Mouse (Mus musculus): ENCODE results near the gene Stac. TPM values are rescaled to one million over a fixed set of nuclear protein-coding genes. Genes with fewer than 3 reads are reported as not detected.

Stac gene
- polyA plus RNA-seq, 1 experiment from 2014 or later: 0.14 TPM

GRCm38 (mm10) chr9:111700101-111700500 is 10.0 kb upstream of the Stac start:
- H3K4me1 ChIP-seq (replicated peaks; ENCODE audit: control insufficient read depth, insufficient read depth, low read length): no peaks in the 10 kb centered on the region
- no peak overlapping the region for H3K27ac ChIP-seq (ENCODE audit: low read depth, low read length)
- no peak overlapping the region for H3K4me3 ChIP-seq (ENCODE audit: low read depth, low read length)
- no peak for ATAC-seq (ENCODE audit: low FRiP score)
- no peaks in the 10 kb centered on the region for H3K9me3 ChIP-seq (ENCODE audit: control insufficient read depth, low read length)
- no peaks in the 10 kb centered on the region for H3K27me3 ChIP-seq (ENCODE audit: control insufficient read depth, insufficient read depth, low read length)
- no peak overlapping the region for H3K9ac ChIP-seq (ENCODE audit: low read depth, low read length)
- no peak overlapping the region for H3K4me2 ChIP-seq (replicated peaks; ENCODE audit: low read depth, low read length)
- no peak for DNase-seq (ENCODE audit: low spot score)
- WGBS: 54% methylated on average over 2 of the region's 2 CpGs
- no peaks in the 10 kb centered on the region for H3K36me3 ChIP-seq (ENCODE audit: control insufficient read depth, insufficient read depth, low read length)

DNA sequence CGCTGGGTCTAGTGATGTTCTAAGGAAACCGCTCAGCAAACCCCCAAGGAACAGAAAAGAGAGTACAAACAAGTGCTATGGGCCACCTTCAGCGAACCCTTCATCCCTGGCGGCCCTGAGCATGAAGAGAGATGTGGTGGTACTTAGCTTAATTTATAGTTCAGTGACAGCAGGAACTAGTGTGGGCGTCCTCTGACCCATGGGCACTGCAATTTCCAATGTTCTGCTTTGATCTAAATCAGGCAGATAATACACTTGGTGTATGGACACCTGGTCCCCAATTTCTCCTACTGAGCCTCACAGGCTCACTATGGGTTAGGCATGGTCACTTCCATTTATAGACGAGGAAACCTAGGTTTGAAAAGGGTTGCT is 322 bp upstream of the Stac start:
- H3K4me3 ChIP-seq (ENCODE audit: low read depth, low read length): peak overlapping the region; percentile 49
- H3K27ac ChIP-seq (ENCODE audit: low read depth, low read length): no peak overlapping the region
- peak overlapping the region; percentile 53 for H3K9ac ChIP-seq (ENCODE audit: low read depth, low read length)
- WGBS: 14% methylated on average over 6 of the region's 6 CpGs
- no peaks in the 10 kb centered on the region for H3K4me1 ChIP-seq (replicated peaks; ENCODE audit: control insufficient read depth, insufficient read depth, low read length)
- H3K27me3 ChIP-seq (ENCODE audit: control insufficient read depth, insufficient read depth, low read length): peaks cover 14% of the 10 kb centered on the region
- no peaks in the 10 kb centered on the region for H3K9me3 ChIP-seq (ENCODE audit: control insufficient read depth, low read length)
- no peak; the same call in 1 of the 2 replicates for ATAC-seq (ENCODE audit: low FRiP score)
- H3K36me3 ChIP-seq (ENCODE audit: control insufficient read depth, insufficient read depth, low read length): no peaks in the 10 kb centered on the region
- no peak for DNase-seq (ENCODE audit: low spot score)
- H3K4me2 ChIP-seq (replicated peaks; ENCODE audit: low read depth, low read length): peak overlapping the region; percentile 99

GRCm38 (mm10) chr9:111689146-111689545 is 1.0 kb downstream of the Stac start:
- peaks cover 14% of the 10 kb centered on the region for H3K27me3 ChIP-seq (ENCODE audit: control insufficient read depth, insufficient read depth, low read length)
- WGBS: 88% methylated on average over 11 of the region's 11 CpGs
- no peak overlapping the region for H3K4me2 ChIP-seq (replicated peaks; ENCODE audit: low read depth, low read length)
- DNase-seq (ENCODE audit: low spot score): no peak
- H3K4me1 ChIP-seq (replicated peaks; ENCODE audit: control insufficient read depth, insufficient read depth, low read length): no peaks in the 10 kb centered on the region
- no peak overlapping the region for H3K4me3 ChIP-seq (ENCODE audit: low read depth, low read length)
- H3K36me3 ChIP-seq (ENCODE audit: control insufficient read depth, insufficient read depth, low read length): no peaks in the 10 kb centered on the region
- ATAC-seq (ENCODE audit: low FRiP score): no peak
- H3K9me3 ChIP-seq (ENCODE audit: control insufficient read depth, low read length): no peaks in the 10 kb centered on the region
- no peak overlapping the region for H3K27ac ChIP-seq (ENCODE audit: low read depth, low read length)
- no peak overlapping the region for H3K9ac ChIP-seq (ENCODE audit: low read depth, low read length)

GRCm38 (mm10) chr9:111684170-111684569 is 6.0 kb downstream of the Stac start:
- Histone ChIP-seq H3K9me3 (ENCODE audit: control insufficient read depth, low read length) (no peaks in the 10 kb centered on the region), H3K36me3 (ENCODE audit: control insufficient read depth, insufficient read depth, low read length) (no peaks in the 10 kb centered on the region), H3K4me3 (ENCODE audit: low read depth, low read length) (no peak overlapping the region), H3K9ac (ENCODE audit: low read depth, low read length) (no peak overlapping the region), H3K27ac (ENCODE audit: low read depth, low read length) (no peak overlapping the region), H3K4me2 (replicated peaks; ENCODE audit: low read depth, low read length) (no peak overlapping the region), H3K4me1 (replicated peaks; ENCODE audit: control insufficient read depth, insufficient read depth, low read length) (no peaks in the 10 kb centered on the region), H3K27me3 (ENCODE audit: control insufficient read depth, insufficient read depth, low read length) (peaks cover 7% of the 10 kb centered on the region)
- ATAC-seq (ENCODE audit: low FRiP score): no peak
- DNase-seq (ENCODE audit: low spot score): no peak
- WGBS: 94% methylated on average over 2 of the region's 2 CpGs

GRCm38 (mm10) chr9:111679516-111679915 is 10.6 kb downstream of the Stac start:
- Histone ChIP-seq H3K36me3 (ENCODE audit: control insufficient read depth, insufficient read depth, low read length) (no peaks in the 10 kb centered on the region), H3K27ac (ENCODE audit: low read depth, low read length) (no peak overlapping the region), H3K4me1 (replicated peaks; ENCODE audit: control insufficient read depth, insufficient read depth, low read length) (no peaks in the 10 kb centered on the region), H3K9me3 (ENCODE audit: control insufficient read depth, low read length) (no peaks in the 10 kb centered on the region), H3K27me3 (ENCODE audit: control insufficient read depth, insufficient read depth, low read length) (no peaks in the 10 kb centered on the region), H3K4me3 (ENCODE audit: low read depth, low read length) (no peak overlapping the region), H3K9ac (ENCODE audit: low read depth, low read length) (no peak overlapping the region), H3K4me2 (replicated peaks; ENCODE audit: low read depth, low read length) (no peak overlapping the region)
- DNase-seq (ENCODE audit: low spot score) (no peak), ATAC-seq (ENCODE audit: low FRiP score) (no peak)
- WGBS: 67% methylated on average over 2 of the region's 2 CpGs

GRCm38 (mm10) chr9:111669816-111670215 is 20.3 kb downstream of the Stac start:
- no peak overlapping the region for H3K9ac ChIP-seq (ENCODE audit: low read depth, low read length)
- no peak overlapping the region for H3K4me2 ChIP-seq (replicated peaks; ENCODE audit: low read depth, low read length)
- no peaks in the 10 kb centered on the region for H3K27me3 ChIP-seq (ENCODE audit: control insufficient read depth, insufficient read depth, low read length)
- no peak overlapping the region for H3K27ac ChIP-seq (ENCODE audit: low read depth, low read length)
- H3K4me1 ChIP-seq (replicated peaks; ENCODE audit: control insufficient read depth, insufficient read depth, low read length): no peaks in the 10 kb centered on the region
- H3K4me3 ChIP-seq (ENCODE audit: low read depth, low read length): no peak overlapping the region
- DNase-seq (ENCODE audit: low spot score): no peak
- ATAC-seq (ENCODE audit: low FRiP score): no peak
- no peaks in the 10 kb centered on the region for H3K9me3 ChIP-seq (ENCODE audit: control insufficient read depth, low read length)
- 88% methylated on average over 6 of the region's 6 CpGs for WGBS
- no peaks in the 10 kb centered on the region for H3K36me3 ChIP-seq (ENCODE audit: control insufficient read depth, insufficient read depth, low read length)

- Histone ChIP-seq H3K36me3 (ENCODE audit: control insufficient read depth, insufficient read depth, low read length) (no peaks in the 10 kb centered on the region), H3K27ac (ENCODE audit: low read depth, low read length) (no peak overlapping the region), H3K4me1 (replicated peaks; ENCODE audit: control insufficient read depth, insufficient read depth, low read length) (no peaks in the 10 kb centered on the region), H3K9ac (ENCODE audit: low read depth, low read length) (no peak overlapping the region), H3K9me3 (ENCODE audit: control insufficient read depth, low read length) (no peaks in the 10 kb centered on the region), H3K4me2 (replicated peaks; ENCODE audit: low read depth, low read length) (no peak overlapping the region), H3K4me3 (ENCODE audit: low read depth, low read length) (no peak overlapping the region), H3K27me3 (ENCODE audit: control insufficient read depth, insufficient read depth, low read length) (no peaks in the 10 kb centered on the region)
- WGBS: 87% methylated on average over 4 of the region's 4 CpGs
- ATAC-seq (ENCODE audit: low FRiP score) (no peak), DNase-seq (ENCODE audit: low spot score) (no peak)
Observed at GRCm38 (mm10) chr9:111655066-111655465, 35.1 kb downstream of the Stac start.

DNA sequence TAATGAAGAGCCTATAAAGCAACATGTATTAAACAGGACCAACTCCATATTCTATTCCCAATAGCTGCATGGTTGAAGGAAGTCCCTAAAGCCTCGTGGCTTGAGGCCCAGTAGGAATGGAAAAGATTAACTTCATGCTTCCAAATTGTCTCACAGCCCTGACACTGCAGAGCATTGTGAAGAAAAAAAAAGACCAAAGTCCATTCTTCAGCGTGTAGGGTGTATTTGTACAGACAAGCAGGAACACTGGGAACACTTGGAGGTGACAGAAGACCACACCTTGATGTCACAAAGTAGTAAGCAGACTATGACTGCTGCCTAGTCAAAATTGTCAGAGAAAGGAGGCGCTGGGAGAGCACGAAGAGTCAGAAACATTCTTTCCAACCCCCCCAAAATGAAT is 45.9 kb downstream of the Stac start:
- H3K4me2 ChIP-seq (replicated peaks; ENCODE audit: low read depth, low read length): no peak overlapping the region
- no peak overlapping the region for H3K27ac ChIP-seq (ENCODE audit: low read depth, low read length)
- no peak overlapping the region for H3K4me3 ChIP-seq (ENCODE audit: low read depth, low read length)
- WGBS: 87% methylated on average over 4 of the region's 4 CpGs
- no peaks in the 10 kb centered on the region for H3K36me3 ChIP-seq (ENCODE audit: control insufficient read depth, insufficient read depth, low read length)
- no peaks in the 10 kb centered on the region for H3K27me3 ChIP-seq (ENCODE audit: control insufficient read depth, insufficient read depth, low read length)
- ATAC-seq (ENCODE audit: low FRiP score) (no peak), DNase-seq (ENCODE audit: low spot score) (no peak)
- H3K4me1 ChIP-seq (replicated peaks; ENCODE audit: control insufficient read depth, insufficient read depth, low read length): no peaks in the 10 kb centered on the region
- H3K9ac ChIP-seq (ENCODE audit: low read depth, low read length): no peak overlapping the region
- no peaks in the 10 kb centered on the region for H3K9me3 ChIP-seq (ENCODE audit: control insufficient read depth, low read length)

GRCm38 (mm10) chr9:111643369-111643768 is 46.8 kb downstream of the Stac start:
- H3K9me3 ChIP-seq (ENCODE audit: control insufficient read depth, low read length): no peaks in the 10 kb centered on the region
- DNase-seq (ENCODE audit: low spot score) (no peak), ATAC-seq (ENCODE audit: low FRiP score) (no peak)
- H3K27ac ChIP-seq (ENCODE audit: low read depth, low read length): no peak overlapping the region
- no peak overlapping the region for H3K4me2 ChIP-seq (replicated peaks; ENCODE audit: low read depth, low read length)
- no peak overlapping the region for H3K4me3 ChIP-seq (ENCODE audit: low read depth, low read length)
- WGBS: 74% methylated on average over 5 of the region's 5 CpGs
- H3K4me1 ChIP-seq (replicated peaks; ENCODE audit: control insufficient read depth, insufficient read depth, low read length): no peaks in the 10 kb centered on the region
- no peak overlapping the region for H3K9ac ChIP-seq (ENCODE audit: low read depth, low read length)
- no peaks in the 10 kb centered on the region for H3K27me3 ChIP-seq (ENCODE audit: control insufficient read depth, insufficient read depth, low read length)
- H3K36me3 ChIP-seq (ENCODE audit: control insufficient read depth, insufficient read depth, low read length): no peaks in the 10 kb centered on the region
